Mouse (Mus musculus) liver, embryonic 16.5 days (tissue): ENCODE data around the gene Ina. TPM values are rescaled to one million over a fixed set of nuclear protein-coding genes. Genes with fewer than 3 reads are reported as not detected.

Experiments used
- ATAC-seq: fragments of 200-750 bp; cut with Nextera tagmentation; 2 replicates; pipeline ENCODE4 v1.8.0; 2017; ENCODE audit warnings: low read depth, mild to moderate bottlenecking, moderate number of reproducible peaks, moderate library complexity
- H3K27ac ChIP-seq: fragments of 300-500 bp; sonication (generic); 2 replicates; pipeline ENCODE4 v1.5.1; 2014; ENCODE audit warnings: mild to moderate bottlenecking, low read length
- H3K27me3 ChIP-seq: fragments of 300-500 bp; sonication (generic); 2 replicates; pipeline ENCODE4 v1.6.1; 2014; ENCODE audit warnings: low read depth, low read length, mixed read lengths; ENCODE audit not compliant: control insufficient read depth, insufficient read depth
- H3K36me3 ChIP-seq: fragments of 300-500 bp; sonication (generic); 2 replicates; pipeline ENCODE4 v1.6.1; 2014; ENCODE audit warnings: mild to moderate bottlenecking; ENCODE audit not compliant: control insufficient read depth, insufficient read depth
- H3K4me1 ChIP-seq: fragments of 300-500 bp; sonication (generic); 2 replicates; pipeline ENCODE4 v1.6.1; 2014; ENCODE audit warnings: low read depth, low read length, mixed read lengths; ENCODE audit not compliant: control insufficient read depth
- H3K4me2 ChIP-seq: fragments of 300-500 bp; sonication (generic); 2 replicates; pipeline ENCODE4 v1.6.1; 2014; ENCODE audit warnings: low read depth, low read length, mixed read lengths
- H3K4me3 ChIP-seq: fragments of 300-500 bp; sonication (generic); 2 replicates; pipeline ENCODE4 v1.5.1; 2014; ENCODE audit warnings: low read depth, mild to moderate bottlenecking, low read length
- H3K9ac ChIP-seq: fragments of 300-500 bp; sonication (generic); 2 replicates; pipeline ENCODE4 v1.6.1; 2014; ENCODE audit warnings: low read depth, low read length
- H3K9me3 ChIP-seq: fragments of 300-500 bp; sonication (generic); replicated peaks from 2 replicates; pipeline ENCODE4 v1.6.1; 2016; ENCODE audit warnings: low read length; ENCODE audit not compliant: control insufficient read depth
- WGBS: fragments of 180-500 bp; shearing (Covaris S2); extraction: QIAGEN DNeasy Blood & Tissue Kit; methylation state at CpG from one replicate; pipeline ENCODE4 v1.1.7; 2014; ENCODE audit not compliant: insufficient replicate concordance; 5-methylcytosine and 5-hydroxymethylcytosine counted together
- polyA plus RNA-seq: library from polyadenylated mRNA; unstranded; fragments of >200 nt; fragmentation: Nextera tagmentation; extraction: Ambion mirVana; gene quantifications from 2 replicates; pipeline ENCODE4 v1.2.1, GENCODE M21; 2015

The Ina gene
- polyA plus RNA-seq, result 0.06 and 0.09 TPM in 2 replicates

DNA sequence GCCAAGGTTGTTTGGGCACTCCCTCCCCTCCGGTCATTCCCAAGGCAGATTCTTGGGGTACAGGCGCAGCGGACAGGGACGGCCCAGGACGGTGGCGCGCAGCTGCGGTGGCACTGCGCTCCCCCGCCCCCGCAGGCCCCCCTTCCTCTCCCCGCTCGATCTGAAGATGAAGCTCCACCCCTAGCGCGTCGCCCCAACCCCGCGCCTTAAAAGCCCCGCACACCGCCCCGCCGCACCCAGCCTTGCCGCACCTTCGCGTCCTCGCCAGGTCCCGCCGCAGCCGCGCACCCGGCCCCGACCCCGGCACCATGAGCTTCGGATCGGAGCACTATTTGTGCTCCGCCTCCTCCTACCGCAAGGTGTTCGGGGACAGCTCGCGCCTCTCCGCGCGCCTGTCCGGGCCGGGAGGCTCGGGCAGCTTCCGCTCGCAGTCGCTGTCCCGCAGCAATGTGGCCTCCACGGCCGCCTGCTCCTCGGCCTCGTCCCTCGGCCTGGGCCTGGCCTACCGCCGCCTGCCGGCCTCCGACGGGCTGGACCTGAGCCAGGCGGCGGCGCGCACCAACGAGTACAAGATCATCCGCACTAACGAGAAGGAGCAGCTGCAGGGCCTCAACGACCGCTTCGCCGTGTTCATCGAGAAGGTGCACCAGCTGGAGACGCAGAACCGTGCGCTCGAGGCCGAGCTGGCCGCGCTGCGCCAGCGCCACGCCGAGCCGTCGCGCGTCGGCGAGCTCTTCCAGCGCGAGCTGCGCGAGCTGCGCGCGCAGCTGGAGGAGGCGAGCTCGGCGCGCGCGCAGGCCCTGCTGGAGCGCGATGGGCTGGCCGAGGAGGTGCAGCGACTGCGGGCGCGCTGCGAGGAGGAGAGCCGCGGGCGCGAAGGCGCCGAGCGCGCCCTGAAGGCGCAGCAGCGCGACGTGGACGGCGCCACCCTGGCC lies at the start of gene Ina, which contains the start of gene Nt5c2:
Gene Ina (plus strand): TSS at position 252 of the 935 bp plus-strand sequence.
Gene Nt5c2 (minus strand): TSS at position 707 of the 935 bp plus-strand sequence.
- WGBS, result under 1% methylated on average over 121 of the region's 124 CpGs
- Histone ChIP-seq H3K4me1 (peaks cover 10% of the 10 kb centered on the region), H3K36me3 (no peaks in the 10 kb centered on the region), H3K27ac (no peak within 1 kb of the TSS), H3K9me3 (no peaks in the 10 kb centered on the region), H3K27me3 (peaks cover 66% of the 10 kb centered on the region), H3K4me3 (peak within 1 kb of the TSS; percentile 44), H3K9ac (no peak within 1 kb of the TSS), H3K4me2 (peak within 1 kb of the TSS; percentile 60)
- peak; percentile 59; the same call in 1 of the 2 replicates for ATAC-seq

- Histone ChIP-seq H3K9me3 (no peaks in the 10 kb centered on the region), H3K4me3 (no peak overlapping the region), H3K27ac (no peak overlapping the region), H3K9ac (no peak overlapping the region), H3K36me3 (no peaks in the 10 kb centered on the region), H3K27me3 (no peaks in the 10 kb centered on the region), H3K4me2 (no peak overlapping the region), H3K4me1 (peaks cover 28% of the 10 kb centered on the region)
- ATAC-seq, result no peak
Observed at GRCm38 (mm10) chr19:46965496-46965895, 49.0 kb upstream of the Ina start.

- H3K27ac ChIP-seq, result no peak overlapping the region
- ATAC-seq, result no peak
- 78% methylated on average over 6 of the region's 6 CpGs for WGBS
- H3K4me2 ChIP-seq, result no peak overlapping the region
- no peak overlapping the region for H3K9ac ChIP-seq
- H3K4me3 ChIP-seq, result no peak overlapping the region
- H3K9me3 ChIP-seq, result no peaks in the 10 kb centered on the region
- H3K4me1 ChIP-seq, result peaks cover 24% of the 10 kb centered on the region
- no peaks in the 10 kb centered on the region for H3K36me3 ChIP-seq
- H3K27me3 ChIP-seq, result no peaks in the 10 kb centered on the region
Observed at GRCm38 (mm10) chr19:46966330-46966729, 48.2 kb upstream of the Ina start.

GRCm38 (mm10) chr19:46967861-46968260 lies 46.6 kb upstream of the Ina start:
- no peak overlapping the region for H3K4me2 ChIP-seq
- ATAC-seq, result no peak
- H3K27ac ChIP-seq, result no peak overlapping the region
- no peaks in the 10 kb centered on the region for H3K27me3 ChIP-seq
- no peak overlapping the region for H3K4me3 ChIP-seq
- 73% methylated on average over 4 of the region's 4 CpGs for WGBS
- no peaks in the 10 kb centered on the region for H3K9me3 ChIP-seq
- H3K9ac ChIP-seq, result no peak overlapping the region
- peaks cover 28% of the 10 kb centered on the region for H3K4me1 ChIP-seq
- H3K36me3 ChIP-seq, result no peaks in the 10 kb centered on the region

DNA sequence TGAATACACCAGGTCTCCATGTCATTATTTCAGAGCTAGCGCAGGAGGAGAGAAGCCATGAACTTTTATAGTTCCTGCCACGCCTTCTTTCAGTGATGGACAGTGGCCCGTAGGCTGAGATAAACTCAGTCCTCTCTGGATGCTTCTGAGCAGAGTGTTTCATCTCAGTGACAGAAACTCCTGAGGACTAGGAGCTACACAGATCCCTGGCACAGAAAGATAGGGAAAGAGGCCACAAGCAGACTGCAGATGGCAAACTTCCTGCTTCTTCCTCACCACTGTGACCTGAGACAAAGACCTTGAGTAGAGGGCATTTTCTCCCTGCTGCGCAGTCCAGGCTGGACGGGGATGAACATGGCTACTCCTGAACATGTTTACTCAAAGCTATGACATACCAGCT lies 45.7 kb upstream of the Ina start:
- 60% methylated on average over 5 of the region's 5 CpGs for WGBS
- H3K27ac ChIP-seq, result no peak overlapping the region

DNA sequence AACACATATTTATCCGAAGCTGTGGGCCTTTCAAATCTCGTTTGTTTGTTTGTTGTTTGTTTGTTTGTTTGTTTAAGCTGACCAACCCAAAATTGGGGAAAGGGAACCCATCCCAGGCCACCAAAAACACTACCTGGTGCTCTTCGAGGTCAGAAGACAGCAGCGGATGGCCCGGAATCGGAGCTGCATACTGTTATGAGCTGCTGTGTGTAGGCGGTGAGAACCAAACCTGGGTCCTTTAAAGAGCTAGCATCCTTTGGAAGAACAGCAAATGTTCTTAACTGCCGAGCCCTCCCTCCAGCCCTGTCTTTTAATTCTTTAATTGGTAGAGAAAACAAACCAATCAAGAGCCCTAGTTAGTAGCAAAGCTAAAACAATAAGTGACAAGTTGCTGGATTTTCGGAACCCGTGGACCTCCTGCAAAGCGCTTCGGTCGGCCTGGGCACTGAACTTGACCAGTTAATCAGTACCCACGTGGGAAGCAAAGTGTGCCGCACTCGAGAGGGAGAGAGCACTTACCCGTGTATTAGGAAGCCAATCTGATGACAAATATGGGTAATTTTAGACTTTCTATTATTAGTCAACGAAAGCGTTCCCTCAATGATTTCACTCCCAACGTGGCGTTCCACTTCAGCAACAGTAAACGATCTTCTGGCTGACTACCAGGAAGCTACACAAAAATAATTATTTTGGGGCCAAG lies 45.1 kb upstream of the Ina start:
- no peaks in the 10 kb centered on the region for H3K36me3 ChIP-seq
- WGBS, result 66% methylated on average over 22 of the region's 22 CpGs
- no peak overlapping the region for H3K4me3 ChIP-seq
- no peaks in the 10 kb centered on the region for H3K27me3 ChIP-seq
- no peak overlapping the region for H3K9ac ChIP-seq
- H3K4me1 ChIP-seq, result peaks cover 29% of the 10 kb centered on the region
- H3K4me2 ChIP-seq, result no peak overlapping the region
- no peaks in the 10 kb centered on the region for H3K9me3 ChIP-seq
- H3K27ac ChIP-seq, result peak overlapping the region; percentile 35
- ATAC-seq, result no peak

More for the DNA sequence above, 45.7 kb upstream of the Ina start:
- no peak overlapping the region for H3K4me3 ChIP-seq
- H3K4me1 ChIP-seq, result peaks cover 29% of the 10 kb centered on the region
- no peaks in the 10 kb centered on the region for H3K27me3 ChIP-seq
- H3K36me3 ChIP-seq, result no peaks in the 10 kb centered on the region
- H3K9me3 ChIP-seq, result no peaks in the 10 kb centered on the region
- H3K4me2 ChIP-seq, result no peak overlapping the region
- no peak overlapping the region for H3K9ac ChIP-seq
- no peak for ATAC-seq

DNA sequence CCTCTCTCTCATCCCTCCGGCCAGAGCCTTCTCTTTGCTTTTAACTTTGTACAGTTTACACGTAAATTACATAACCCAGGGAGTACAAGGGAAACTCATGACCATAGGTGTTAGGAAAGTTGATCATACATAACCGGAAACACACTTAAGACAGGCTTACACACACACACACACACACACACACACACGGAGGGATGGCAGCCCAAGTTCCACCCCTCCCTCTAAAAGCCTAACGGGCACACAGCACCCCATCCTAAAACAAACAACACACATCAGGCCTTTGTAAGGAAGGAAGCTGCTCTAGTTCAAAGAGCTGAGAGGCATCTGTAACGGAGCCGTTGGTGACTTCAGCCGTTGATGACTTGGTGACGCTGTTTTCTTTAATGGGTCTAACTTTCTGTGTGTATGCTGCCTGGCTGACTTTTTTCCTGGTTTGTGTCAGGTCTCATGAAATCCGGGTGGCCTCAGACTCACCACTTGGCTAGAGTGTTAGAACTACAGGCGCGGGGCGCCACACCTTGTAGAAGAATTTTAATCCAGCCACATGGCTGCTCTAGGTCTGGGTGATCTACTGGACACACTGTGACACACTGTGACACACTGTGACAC lies 44.3 kb upstream of the Ina start:
- H3K27ac ChIP-seq, result peak overlapping the region; percentile 29
- no peaks in the 10 kb centered on the region for H3K27me3 ChIP-seq
- WGBS, result 53% methylated on average over 13 of the region's 13 CpGs
- no peaks in the 10 kb centered on the region for H3K9me3 ChIP-seq
- H3K4me1 ChIP-seq, result peaks cover 29% of the 10 kb centered on the region
- no peak overlapping the region for H3K9ac ChIP-seq
- H3K4me2 ChIP-seq, result no peak overlapping the region
- no peaks in the 10 kb centered on the region for H3K36me3 ChIP-seq
- H3K4me3 ChIP-seq, result no peak overlapping the region
- ATAC-seq, result 0 out of 2 replicates have a peak, but pooled peaks have one; percentile 22

- Histone ChIP-seq H3K27me3 (no peaks in the 10 kb centered on the region), H3K4me1 (peaks cover 29% of the 10 kb centered on the region), H3K9me3 (no peaks in the 10 kb centered on the region), H3K9ac (no peak overlapping the region), H3K4me3 (no peak overlapping the region), H3K27ac (peak overlapping the region; percentile 52), H3K4me2 (no peak overlapping the region), H3K36me3 (no peaks in the 10 kb centered on the region)
- ATAC-seq, result peak; percentile 69
- WGBS, result 68% methylated on average over 8 of the region's 8 CpGs
Observed at GRCm38 (mm10) chr19:46971051-46971689, 43.3 kb upstream of the Ina start.
